Mouse (Mus musculus) ES-E14 (cell line): ENCODE measurements around the gene Iqgap2. TPM values are rescaled to one million over a fixed set of nuclear protein-coding genes. Genes with fewer than 3 reads are reported as not detected.

Experiments used
- DNase-seq: peaks from one replicate; pipeline ENCODE4 v3.0.0-alpha.2; 2013; ENCODE audit warnings: low read depth, low spot score
- H3K27ac ChIP-seq: 2 replicates; pipeline ENCODE4 v1.5.1; 2012; ENCODE audit warnings: low read depth, mild to moderate bottlenecking, low read length, moderate library complexity, mixed read lengths; ENCODE audit not compliant: poor library complexity, insufficient read depth, severe bottlenecking
- H3K36me3 ChIP-seq: 2 replicates; pipeline ENCODE4 v1.6.1; 2012; ENCODE audit warnings: mild to moderate bottlenecking, low read length, moderate library complexity, mixed read lengths; ENCODE audit not compliant: control insufficient read depth, poor library complexity, insufficient read depth, severe bottlenecking
- H3K4me1 ChIP-seq, 2 experiments: fragments of 150-350 bp in 1 of 2; sonication (generic) in 1 of 2; 2 replicates each; pipeline ENCODE4 v1.6.1; 2012; ENCODE audit warnings: low read length in 2 of 2, mild to moderate bottlenecking in 1 of 2, mixed read lengths in 1 of 2; ENCODE audit not compliant: control insufficient read depth in 2 of 2, insufficient read depth in 2 of 2, poor library complexity in 1 of 2
- H3K4me3 ChIP-seq, 2 experiments: fragments of 150-350 bp in 1 of 2; sonication (generic) in 1 of 2; 2 replicates each; pipeline ENCODE4 v1.5.1; 2012; ENCODE audit warnings: low read length in 2 of 2, low read depth in 1 of 2, mild to moderate bottlenecking in 1 of 2, mixed read lengths in 1 of 2; ENCODE audit not compliant: insufficient read depth in 1 of 2, poor library complexity in 1 of 2, severe bottlenecking in 1 of 2
- H3K9ac ChIP-seq: 2 replicates; pipeline ENCODE4 v1.6.1; 2012; ENCODE audit warnings: low read depth, mild to moderate bottlenecking, low read length, mixed read lengths; ENCODE audit not compliant: poor library complexity, insufficient read depth, severe bottlenecking
- H3K9me3 ChIP-seq: fragments of 150-350 bp; sonication (generic); 2 replicates; pipeline ENCODE4 v1.6.1; 2012; ENCODE audit warnings: low read depth, mild to moderate bottlenecking, low read length; ENCODE audit not compliant: control insufficient read depth, insufficient read depth
- CHD2 ChIP-seq: IDR thresholded peaks from 2 replicates; pipeline ENCODE4 v1.6.1; 2014; ENCODE audit warnings: mild to moderate bottlenecking, low read depth, low read length, inconsistent platforms
- HCFC1 ChIP-seq: IDR thresholded peaks from 2 replicates; pipeline ENCODE4 v1.6.1; 2012; ENCODE audit warnings: low read length, inconsistent platforms, borderline replicate concordance; ENCODE audit not compliant: insufficient read depth
- MAFK ChIP-seq: IDR thresholded peaks from 2 replicates; pipeline ENCODE4 v1.6.1; 2014; ENCODE audit warnings: mild to moderate bottlenecking, low read depth, low read length, inconsistent platforms; ENCODE audit not compliant: insufficient read depth
- ZC3H11A ChIP-seq: IDR thresholded peaks from 2 replicates; pipeline ENCODE4 v1.6.1; 2012; ENCODE audit warnings: low read depth, mild to moderate bottlenecking, inconsistent platforms, low read length, borderline replicate concordance
- ZNF384 ChIP-seq: IDR thresholded peaks from 2 replicates; pipeline ENCODE4 v1.6.1; 2012; ENCODE audit warnings: low read depth, low read length, inconsistent platforms
- in situ Hi-C, 2 experiments: fragments of 600-800 bp; cut with MboI; formaldehyde crosslinking; loops; one replicate each; pipeline ENCODE4 v1.15.1; 2025; ENCODE audit warnings: low sequenced_read_pairs in 2 of 2, inconsistent platforms in 1 of 2; ENCODE audit not compliant: unreplicated experiment in 2 of 2
- total RNA-seq: library from RNA; depleted of rRNA; stranded (reverse); fragments of 300-350 nt; gene quantifications from 2 replicates; pipeline ENCODE4 v1.2.3, GENCODE M21; 2012

Iqgap2 gene
- total RNA-seq, 1 experiment: 15.0 TPM

DNA sequence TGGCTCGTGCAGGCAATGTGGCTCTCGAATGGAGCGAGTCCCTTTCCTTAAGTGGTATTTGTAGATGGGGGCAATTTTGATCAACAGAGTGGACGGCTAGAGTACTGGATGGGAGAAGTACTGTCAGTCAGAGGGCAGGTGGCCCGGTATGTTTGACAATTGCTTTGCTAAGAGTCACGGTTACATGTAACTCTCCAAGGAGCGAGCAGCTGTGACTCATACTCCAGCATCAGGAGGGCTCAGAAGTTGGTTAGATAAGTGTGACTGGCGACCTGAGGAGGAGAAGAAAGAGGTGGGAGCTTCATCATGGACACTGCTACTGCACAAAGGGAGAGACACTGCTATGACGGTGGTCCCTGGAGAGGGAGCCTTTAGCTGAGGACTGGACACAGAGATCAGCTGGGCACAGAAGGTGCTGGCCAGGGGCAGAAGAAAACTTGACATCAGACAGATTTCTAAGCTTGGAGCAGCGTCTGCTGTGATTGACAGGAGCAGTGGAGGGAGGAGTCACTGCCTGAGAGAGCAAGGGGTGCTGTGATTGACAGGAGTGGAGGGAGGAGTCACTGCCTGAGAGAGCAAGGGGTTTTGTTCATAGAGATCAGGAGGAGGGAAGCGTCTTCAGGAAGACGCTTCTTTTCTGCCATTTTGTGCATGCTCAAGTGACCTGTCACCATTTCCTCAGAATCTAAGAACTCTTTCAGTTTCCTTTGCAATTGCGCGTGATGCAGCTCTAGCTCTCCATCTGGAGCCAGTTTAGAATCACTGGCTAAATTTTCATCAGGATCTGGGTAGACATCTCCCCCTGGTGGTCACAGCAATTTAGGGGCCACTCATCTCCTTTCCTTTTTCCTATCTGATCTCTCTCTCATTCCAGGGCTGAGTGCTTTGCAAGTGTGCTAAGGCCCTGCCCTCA, 172.1 kb downstream of the Iqgap2 start:
- H3K9me3 ChIP-seq: no peaks in the 10 kb centered on the region
- H3K4me1 ChIP-seq: no peaks in the 10 kb centered on the region
- H3K9ac ChIP-seq: no peak overlapping the region
- no peak for TF ChIP-seq ZNF384
- TF ChIP-seq ZC3H11A: peak; percentile 97
- H3K36me3 ChIP-seq: no peaks in the 10 kb centered on the region
- in situ Hi-C loops: loop anchor here in 1 of 2 experiments (10.0 kb wide), 1 partner anchor 165 kb away; no protein-coding TSS in a partner anchor
- DNase-seq: peak; percentile 59
- no peak overlapping the region for H3K4me3 ChIP-seq
- no peak overlapping the region for H3K27ac ChIP-seq

DNA sequence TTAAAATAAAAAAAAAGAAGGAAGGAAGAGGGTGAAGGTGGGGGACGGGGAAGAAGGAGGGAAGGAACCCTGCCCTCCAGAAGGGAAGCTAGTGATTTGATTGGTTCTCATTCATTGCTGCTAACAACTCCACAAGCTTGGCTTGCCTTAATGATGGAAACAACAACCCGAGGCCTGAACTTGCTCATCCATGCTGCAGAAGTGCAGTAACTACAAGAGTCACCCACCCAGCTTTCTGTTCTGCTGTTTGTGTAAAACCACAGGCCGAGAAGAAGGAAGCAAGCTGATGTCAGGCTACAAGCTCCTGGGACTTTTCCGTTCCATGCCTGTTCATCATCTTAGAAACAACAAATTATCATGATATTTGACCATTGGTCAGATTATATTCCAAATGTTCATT, 176.4 kb downstream of the Iqgap2 start:
- in situ Hi-C loops: no loop called here
- TF ChIP-seq CHD2: no peak
- TF ChIP-seq ZNF384: no peak
- no peak for TF ChIP-seq ZC3H11A
- TF ChIP-seq MAFK: no peak
- TF ChIP-seq HCFC1: no peak

GRCm38 (mm10) chr13:95714271-95714975, 177.3 kb downstream of the Iqgap2 start:
- DNase-seq: no peak
- no peak overlapping the region for H3K9ac ChIP-seq
- in situ Hi-C loops: no loop called here
- H3K36me3 ChIP-seq: no peaks in the 10 kb centered on the region
- TF ChIP-seq MAFK (no peak), ZC3H11A (no peak), CHD2 (no peak), ZNF384 (no peak), HCFC1 (no peak)
- no peak overlapping the region for H3K27ac ChIP-seq
- no peaks in the 10 kb centered on the region for H3K4me1 ChIP-seq
- no peaks in the 10 kb centered on the region for H3K9me3 ChIP-seq
- no peak overlapping the region for H3K4me3 ChIP-seq

More for the DNA sequence above, 176.4 kb downstream of the Iqgap2 start:
- Histone ChIP-seq H3K36me3 (no peaks in the 10 kb centered on the region), H3K9ac (no peak overlapping the region), H3K27ac (no peak overlapping the region), H3K4me3 (no peak overlapping the region), H3K9me3 (no peaks in the 10 kb centered on the region), H3K4me1 (no peaks in the 10 kb centered on the region)
- DNase-seq: no peak

GRCm38 (mm10) chr13:95712570-95713268, 179.0 kb downstream of the Iqgap2 start:
- DNase-seq: no peak
- in situ Hi-C loops: no loop called here
- TF ChIP-seq ZNF384 (no peak), CHD2 (no peak), HCFC1 (no peak)
- H3K4me3 ChIP-seq: no peak overlapping the region
- H3K27ac ChIP-seq: no peak overlapping the region
- no peak overlapping the region for H3K9ac ChIP-seq
- H3K36me3 ChIP-seq: no peaks in the 10 kb centered on the region
- H3K9me3 ChIP-seq: no peaks in the 10 kb centered on the region
- H3K4me1 ChIP-seq: no peaks in the 10 kb centered on the region
